Mouse (Mus musculus) layer of hippocampus, adult 2 months (tissue): Measurements from ENCODE around the gene Cryab. TPM values are rescaled to one million over a fixed set of nuclear protein-coding genes. Genes with fewer than 3 reads are reported as not detected.

Source experiments
- DNase-seq, 2 experiments: peaks; one replicate each; pipeline ENCODE4 v3.0.0; 2022; ENCODE audit warnings: low spot score in 2 of 2
- H3K27ac ChIP-seq: fragments of 200-600 bp; 2 replicates; pipeline ENCODE4 v1.8.1; 2022
- H3K4me3 ChIP-seq: fragments of 200-600 bp; 2 replicates; pipeline ENCODE4 v1.8.1; 2022; ENCODE audit warnings: mild to moderate bottlenecking
- CTCF ChIP-seq: fragments of 200-600 bp; conservative IDR thresholded peaks from 2 replicates; pipeline ENCODE4 v1.8.1; 2022; ENCODE audit warnings: antibody characterized with exemption, mild to moderate bottlenecking, moderate library complexity
- total RNA-seq, 2 experiments: library from RNA; stranded (reverse); gene quantifications; 2 replicates each; pipeline ENCODE4 v1.2.3; 2021

The Cryab gene
- total RNA-seq, 2 experiments from 2014 or later, result 117 to 119 TPM

- Histone ChIP-seq H3K4me3 (peak overlapping the region; percentile 65), H3K27ac (peak overlapping the region; percentile 85)
- no peak for TF ChIP-seq CTCF
- peak in 1 of 2 experiments; percentile 53 for DNase-seq
Measured at GRCm38 (mm10) chr9:50727171-50727924, 23.8 kb upstream of the Cryab start.

- Histone ChIP-seq H3K27ac (peak overlapping the region; percentile 85), H3K4me3 (peak overlapping the region; percentile 65)
- peak; percentile 82 to 89 for DNase-seq
- TF ChIP-seq CTCF, result peak; percentile 34; the same call in 1 of the 2 replicates
Measured at GRCm38 (mm10) chr9:50727925-50728651, 23.0 kb upstream of the Cryab start.

GRCm38 (mm10) chr9:50729600-50729999 lies 21.5 kb upstream of the Cryab start:
- Histone ChIP-seq H3K4me3 (no peak overlapping the region), H3K27ac (peak overlapping the region; percentile 15; the same call in 1 of the 2 replicates)
- DNase-seq, result no peak
- no peak for TF ChIP-seq CTCF

GRCm38 (mm10) chr9:50732560-50732959 lies 18.6 kb upstream of the Cryab start:
- Histone ChIP-seq H3K27ac (no peak overlapping the region), H3K4me3 (no peak overlapping the region)
- no peak for TF ChIP-seq CTCF
- no peak for DNase-seq

GRCm38 (mm10) chr9:50734989-50735388 lies 16.1 kb upstream of the Cryab start:
- Histone ChIP-seq H3K4me3 (peak overlapping the region; percentile 8), H3K27ac (no peak overlapping the region)
- TF ChIP-seq CTCF, result peak; percentile 91
- peak in 1 of 2 experiments; percentile 68 for DNase-seq

GRCm38 (mm10) chr9:50738914-50739870 lies 11.9 kb upstream of the Cryab start, which contains the start of gene Dixdc1:
Dixdc1 (minus strand) TSS chr9:50739517.
- H3K4me3 ChIP-seq, result peak within 1 kb of the TSS; percentile 60
- TF ChIP-seq CTCF, result no peak
- peak; percentile 91 to 93 for DNase-seq
- H3K27ac ChIP-seq, result peak within 1 kb of the TSS; percentile 71

- no peak for TF ChIP-seq CTCF
- Histone ChIP-seq H3K27ac (no peak overlapping the region), H3K4me3 (no peak overlapping the region)
- DNase-seq, result peak in 1 of 2 experiments; percentile 41
Measured at GRCm38 (mm10) chr9:50740867-50741784, 10.0 kb upstream of the Cryab start.

GRCm38 (mm10) chr9:50742261-50742660 lies 8.9 kb upstream of the Cryab start:
- no peak for DNase-seq
- no peak overlapping the region for H3K27ac ChIP-seq
- no peak for TF ChIP-seq CTCF
- H3K4me3 ChIP-seq, result no peak overlapping the region

- H3K27ac ChIP-seq, result no peak overlapping the region
- TF ChIP-seq CTCF, result no peak
- DNase-seq, result no peak
- H3K4me3 ChIP-seq, result no peak overlapping the region
Measured at GRCm38 (mm10) chr9:50742744-50743143, 8.4 kb upstream of the Cryab start.

GRCm38 (mm10) chr9:50745806-50746205 lies 5.3 kb upstream of the Cryab start:
- H3K4me3 ChIP-seq, result peak overlapping the region; percentile 39
- DNase-seq, result no peak
- H3K27ac ChIP-seq, result peak overlapping the region; percentile 49
- no peak for TF ChIP-seq CTCF

GRCm38 (mm10) chr9:50746214-50746677 lies 4.9 kb upstream of the Cryab start, which contains the start of gene 2310030G06Rik:
2310030G06Rik (minus strand) TSS chr9:50746536.
- Histone ChIP-seq H3K27ac (peak within 1 kb of the TSS; percentile 49), H3K4me3 (peak within 1 kb of the TSS; percentile 39)
- DNase-seq, result no peak
- peak; percentile 31 for TF ChIP-seq CTCF
